Mouse (Mus musculus) kidney, adult 2 months (tissue): Measurements from ENCODE around the gene Klhl36.

Experiments
- CTCF ChIP-seq: fragments of 200-500 bp; conservative IDR thresholded peaks from 2 replicates; pipeline ENCODE4 v1.5.1; 2011; ENCODE audit warnings: low read depth, mild to moderate bottlenecking, control low read depth, low read length, moderate library complexity, mixed read lengths; ENCODE audit not compliant: insufficient read depth, insufficient read length
- POLR2A ChIP-seq: fragments of 200-500 bp; IDR thresholded peaks from one replicate; pipeline ENCODE4 v1.6.1; 2011; ENCODE audit warnings: low read depth, low read length, control low read depth

- TF ChIP-seq CTCF: no peak
- no peak for TF ChIP-seq POLR2A
These were observed 23.1 kb upstream of the Klhl36 start for GRCm38 (mm10) chr8:119838983-119839340.
